Mouse (Mus musculus) frontal cortex, adult (tissue): ENCODE measurements at regions not wholly inside any gene's neighbourhood (a gene's known extent, or its start where the extent isn't known, plus 50 kb on each side); places are given as distances from the start of the nearest gene placed in this dataset.

ENCODE experiments used
- ATAC-seq: cut with Nextera tagmentation; 2 replicates; pipeline ENCODE4 v1.9.2; 2017; ENCODE audit warnings: mild to moderate bottlenecking, moderate library complexity, mixed read lengths; ENCODE audit not compliant: low TSS enrichment

- no peak for ATAC-seq
Measured at GRCm38 (mm10) chr14:71895468-71895867, 596.2 kb downstream of the Gm9195 start.

GRCm38 (mm10) chr14:71894811-71895210, 596.8 kb downstream of the Gm9195 start:
- peak; percentile 87 for ATAC-seq

GRCm38 (mm10) chr14:71893361-71893760, 598.3 kb downstream of the Gm9195 start:
- ATAC-seq, result no peak

- ATAC-seq, result peak; percentile 78
Measured at GRCm38 (mm10) chr14:71891667-71892066, 600.0 kb downstream of the Gm9195 start.

GRCm38 (mm10) chr14:71882871-71883270, 608.8 kb downstream of the Gm9195 start:
- peak; percentile 65 for ATAC-seq

GRCm38 (mm10) chr14:71845546-71845945, 646.1 kb downstream of the Gm9195 start:
- no peak for ATAC-seq

- ATAC-seq, result no peak
Measured at GRCm38 (mm10) chr14:71808863-71809487, 682.7 kb downstream of the Gm9195 start.

- peak; percentile 97 for ATAC-seq
Measured at GRCm38 (mm10) chr14:71805624-71806023, 686.0 kb downstream of the Gm9195 start.

- ATAC-seq, result no peak
Measured at GRCm38 (mm10) chr14:71799861-71800260, 691.8 kb downstream of the Gm9195 start.

GRCm38 (mm10) chr14:71795713-71796112, 695.9 kb downstream of the Gm9195 start:
- ATAC-seq, result no peak

GRCm38 (mm10) chr14:71776990-71777525, 714.6 kb downstream of the Gm9195 start:
- ATAC-seq, result no peak

GRCm38 (mm10) chr14:71766856-71767255, 724.8 kb downstream of the Gm9195 start:
- ATAC-seq, result no peak

GRCm38 (mm10) chr14:71728542-71728941, 763.1 kb downstream of the Gm9195 start:
- peak; percentile 99 for ATAC-seq

GRCm38 (mm10) chr14:71723526-71723925, 768.1 kb downstream of the Gm9195 start:
- ATAC-seq, result no peak

GRCm38 (mm10) chr14:71709528-71710289, 781.9 kb downstream of the Gm9195 start:
- ATAC-seq, result no peak

GRCm38 (mm10) chr14:71692752-71693437, 798.7 kb downstream of the Gm9195 start:
- ATAC-seq, result no peak

- no peak for ATAC-seq
Measured at GRCm38 (mm10) chr14:71674564-71674963, 817.1 kb downstream of the Gm9195 start.

- no peak for ATAC-seq
Measured at GRCm38 (mm10) chr14:71673837-71674236, 817.8 kb downstream of the Gm9195 start.

- ATAC-seq, result no peak
Measured at GRCm38 (mm10) chr14:71672481-71672880, 819.2 kb downstream of the Gm9195 start.

- no peak for ATAC-seq
Measured at GRCm38 (mm10) chr14:71671994-71672393, 819.6 kb downstream of the Gm9195 start.

- peak; percentile 80 for ATAC-seq
Measured at GRCm38 (mm10) chr14:71670435-71670834, 821.2 kb downstream of the Gm9195 start.

- no peak for ATAC-seq
Measured at GRCm38 (mm10) chr14:71666656-71667055, 825.0 kb downstream of the Gm9195 start.
